Mouse (Mus musculus): ENCODE measurements around the gene Mfng. TPM values are rescaled to one million over a fixed set of nuclear protein-coding genes. Genes with fewer than 3 reads are reported as not detected.

Mfng gene
- total RNA-seq, 2 experiments from 2014 or later, result 5.8 to 8.8 TPM

GRCm38 (mm10) chr15:78788042-78788441, 14.8 kb upstream of the Mfng start:
- ATAC-seq (ENCODE audit: poor library complexity, severe bottlenecking), result no peak

GRCm38 (mm10) chr15:78787287-78787856, 14.1 kb upstream of the Mfng start:
- ATAC-seq (ENCODE audit: poor library complexity, severe bottlenecking), result no peak

- ATAC-seq (ENCODE audit: poor library complexity, severe bottlenecking), result no peak
Observed at GRCm38 (mm10) chr15:78786411-78786818, 13.1 kb upstream of the Mfng start.

- no peak for ATAC-seq (ENCODE audit: poor library complexity, severe bottlenecking)
Observed at GRCm38 (mm10) chr15:78785961-78786360, 12.7 kb upstream of the Mfng start.

GRCm38 (mm10) chr15:78785258-78785657, 12.0 kb upstream of the Mfng start:
- no peak for ATAC-seq (ENCODE audit: poor library complexity, severe bottlenecking)

GRCm38 (mm10) chr15:78784520-78784919, 11.2 kb upstream of the Mfng start:
- ATAC-seq (ENCODE audit: poor library complexity, severe bottlenecking), result no peak

GRCm38 (mm10) chr15:78782348-78783103, 9.3 kb upstream of the Mfng start:
- no peak for ATAC-seq (ENCODE audit: poor library complexity, severe bottlenecking)

GRCm38 (mm10) chr15:78780908-78781307, 7.6 kb upstream of the Mfng start:
- no peak for ATAC-seq (ENCODE audit: poor library complexity, severe bottlenecking)

- ATAC-seq (ENCODE audit: poor library complexity, severe bottlenecking), result no peak
Observed at GRCm38 (mm10) chr15:78780359-78780758, 7.1 kb upstream of the Mfng start.

- no peak for ATAC-seq (ENCODE audit: poor library complexity, severe bottlenecking)
Observed at GRCm38 (mm10) chr15:78779690-78780089, 6.4 kb upstream of the Mfng start.

GRCm38 (mm10) chr15:78779253-78779652, 6.0 kb upstream of the Mfng start:
- ATAC-seq (ENCODE audit: poor library complexity, severe bottlenecking), result 0 out of 2 replicates have a peak, but pooled peaks have one; percentile 33

GRCm38 (mm10) chr15:78778077-78778870, 5.0 kb upstream of the Mfng start:
- ATAC-seq (ENCODE audit: poor library complexity, severe bottlenecking), result peak; percentile 77

GRCm38 (mm10) chr15:78772856-78773255, 419 bp downstream of the Mfng start:
- ATAC-seq (ENCODE audit: poor library complexity, severe bottlenecking), result no peak

GRCm38 (mm10) chr15:78772368-78772763, 909 bp downstream of the Mfng start:
- ATAC-seq (ENCODE audit: poor library complexity, severe bottlenecking), result peak; percentile 53

GRCm38 (mm10) chr15:78771531-78772367, 1.5 kb downstream of the Mfng start:
- peak; percentile 61 for ATAC-seq (ENCODE audit: poor library complexity, severe bottlenecking)

- no peak for ATAC-seq (ENCODE audit: poor library complexity, severe bottlenecking)
Observed at GRCm38 (mm10) chr15:78770983-78771355, 2.3 kb downstream of the Mfng start.

GRCm38 (mm10) chr15:78770234-78770982, 2.9 kb downstream of the Mfng start:
- no peak for ATAC-seq (ENCODE audit: poor library complexity, severe bottlenecking)

GRCm38 (mm10) chr15:78769064-78769463, 4.2 kb downstream of the Mfng start:
- ATAC-seq (ENCODE audit: poor library complexity, severe bottlenecking), result no peak

GRCm38 (mm10) chr15:78763704-78764103, 9.6 kb downstream of the Mfng start:
- ATAC-seq (ENCODE audit: poor library complexity, severe bottlenecking), result no peak

GRCm38 (mm10) chr15:78763210-78763609, 10.1 kb downstream of the Mfng start:
- no peak for ATAC-seq (ENCODE audit: poor library complexity, severe bottlenecking)
